Mouse (Mus musculus): ENCODE data around the gene Dpp8.
"Not testable (repeated sequence)": the region's sequence is repeated elsewhere in the genome, so short reads cannot be mapped to it uniquely, and the experiment has no call there.

Dpp8 gene

DNA sequence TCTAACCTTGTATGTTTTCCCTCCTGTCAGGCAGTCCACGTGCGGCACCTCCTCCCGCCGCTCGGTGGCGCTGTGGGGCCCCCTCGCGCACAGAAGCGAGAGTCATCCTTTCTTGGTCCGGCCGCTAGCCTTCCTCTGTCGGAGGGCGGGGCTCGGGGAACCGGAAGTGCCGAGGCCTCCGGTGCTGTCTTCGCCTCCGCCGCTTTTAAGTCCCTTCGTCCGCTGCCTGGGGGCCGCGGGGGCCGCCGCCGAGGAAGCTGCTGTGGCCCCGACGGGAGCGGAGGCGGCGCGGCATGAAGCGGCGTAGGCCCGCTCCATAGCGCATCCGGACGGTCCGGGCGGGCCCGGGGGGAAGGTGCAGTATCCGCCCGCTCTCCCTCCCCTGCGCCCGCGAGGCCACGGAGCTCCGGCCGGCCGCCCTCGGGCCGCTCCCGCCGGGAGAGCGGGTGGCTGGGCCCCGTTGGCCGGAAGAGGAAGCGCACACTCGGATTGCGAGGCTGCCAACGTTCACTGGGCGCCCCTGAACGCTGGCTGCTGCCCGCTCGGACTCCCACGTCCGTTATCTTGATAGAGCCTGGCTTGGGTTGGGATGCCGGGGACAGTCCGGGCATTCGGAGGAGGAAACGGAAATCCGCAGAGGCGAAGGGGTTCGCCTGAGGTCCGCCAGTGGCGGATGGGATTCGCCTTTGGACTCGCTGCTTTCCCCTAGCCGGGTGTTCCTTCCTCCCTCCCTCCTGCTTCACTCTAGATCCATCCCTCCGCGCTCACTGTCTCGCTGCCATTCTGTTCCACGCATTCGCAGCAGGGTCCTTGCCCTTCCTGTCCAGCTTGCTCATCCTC, at the start of gene Dpp8:
Gene Dpp8 (plus strand): TSS at position 146 of the 840 bp plus-strand sequence.
- DNase-seq (ENCODE audit: low spot score): peak; percentile 92

DNA sequence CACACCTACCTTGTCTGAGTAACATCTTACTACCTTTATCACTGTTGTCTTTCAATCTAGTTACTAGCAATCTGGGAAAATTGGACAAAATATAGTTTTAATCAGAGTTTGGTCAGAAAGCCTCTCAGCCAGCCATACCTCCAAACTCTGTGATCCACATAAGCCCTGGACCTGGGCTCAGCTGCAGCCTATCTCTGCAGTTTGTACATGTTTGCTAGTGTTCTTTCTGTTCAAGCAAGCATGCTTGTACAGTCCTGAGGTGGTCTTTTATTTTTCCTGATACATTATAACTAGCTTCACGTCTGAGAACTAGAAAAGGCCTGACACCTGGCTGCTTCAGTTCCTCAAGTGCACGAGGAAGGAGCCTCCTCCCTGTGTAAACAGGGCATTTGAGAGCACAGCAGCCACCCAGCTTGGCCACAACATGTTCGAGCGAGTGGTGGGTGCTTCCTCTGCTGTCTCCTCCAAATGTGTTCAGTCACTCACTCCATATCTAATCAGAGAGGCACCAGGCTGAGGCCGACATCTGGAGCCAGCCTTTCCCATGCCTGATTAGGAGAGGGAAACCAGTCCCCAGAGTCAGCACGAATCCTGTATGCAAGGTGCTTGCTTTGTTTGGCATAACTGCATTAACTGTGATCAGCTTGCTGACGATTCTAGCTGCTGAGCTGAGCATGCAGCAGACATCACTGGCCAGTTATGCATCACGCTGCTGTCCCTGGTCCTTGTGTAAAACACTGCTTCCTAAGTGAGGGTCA, 47.0 kb upstream of the Dpp8 start:
- DNase-seq (ENCODE audit: low spot score): no peak

DNA sequence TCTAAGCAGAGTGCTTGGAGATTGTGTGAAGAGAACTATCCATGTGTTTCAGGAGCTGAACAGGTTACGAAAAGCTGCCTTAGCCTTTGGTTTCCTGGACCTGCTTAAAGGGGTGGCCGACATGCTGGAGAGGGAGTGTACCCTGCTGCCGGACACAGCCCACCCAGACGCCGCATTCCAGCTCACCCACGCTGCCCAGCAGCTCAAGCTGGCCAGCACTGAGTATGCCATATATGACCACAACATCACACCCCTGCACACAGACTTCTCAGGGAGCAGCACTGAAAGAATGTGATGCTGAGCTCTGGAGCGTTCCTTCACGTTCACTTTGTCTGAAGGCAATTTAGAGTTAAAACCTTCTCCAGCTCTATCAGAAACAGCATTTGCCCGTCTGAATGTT, 46.4 kb upstream of the Dpp8 start:
- no peak for DNase-seq (ENCODE audit: low spot score)

DNA sequence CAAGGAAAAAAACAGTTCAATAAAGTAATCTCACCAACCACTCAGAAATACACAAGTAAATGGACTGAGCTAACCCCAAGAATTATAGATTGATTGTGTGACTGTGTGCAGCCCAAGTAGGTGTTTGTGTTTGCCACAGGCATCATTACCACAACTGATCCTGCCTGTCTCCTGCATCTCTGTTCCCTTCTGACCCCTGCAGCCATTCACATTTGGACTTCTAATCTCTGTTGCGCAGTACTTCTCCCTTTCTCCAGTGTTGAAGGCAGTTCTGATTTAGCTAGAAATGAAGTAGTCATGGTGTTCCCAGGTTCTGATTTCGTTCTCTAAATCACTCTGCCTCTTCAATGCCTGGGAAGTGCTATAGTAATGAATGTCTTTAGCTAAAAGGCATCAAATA, 44.6 kb upstream of the Dpp8 start:
- no peak for DNase-seq (ENCODE audit: low spot score)

DNA sequence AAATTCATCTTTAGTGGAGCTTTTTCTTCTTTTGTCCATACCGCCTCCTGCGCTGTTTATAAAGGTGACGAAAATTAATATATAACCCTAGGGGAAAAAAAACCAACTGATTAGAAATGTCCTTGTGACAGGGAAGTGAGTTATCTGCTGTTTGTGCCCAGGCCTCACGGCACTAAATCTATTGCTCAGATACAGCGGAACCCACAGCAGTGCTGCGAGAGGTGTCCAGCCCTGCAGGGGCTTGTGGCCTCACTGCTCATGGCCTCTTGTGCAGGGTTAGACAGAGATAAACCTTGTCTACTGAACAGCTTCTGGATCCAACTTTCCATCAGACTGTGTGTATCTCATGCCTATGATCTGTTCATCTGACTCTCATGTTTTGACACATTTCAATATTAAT, 43.8 kb upstream of the Dpp8 start:
- no peak for DNase-seq (ENCODE audit: low spot score)

DNA sequence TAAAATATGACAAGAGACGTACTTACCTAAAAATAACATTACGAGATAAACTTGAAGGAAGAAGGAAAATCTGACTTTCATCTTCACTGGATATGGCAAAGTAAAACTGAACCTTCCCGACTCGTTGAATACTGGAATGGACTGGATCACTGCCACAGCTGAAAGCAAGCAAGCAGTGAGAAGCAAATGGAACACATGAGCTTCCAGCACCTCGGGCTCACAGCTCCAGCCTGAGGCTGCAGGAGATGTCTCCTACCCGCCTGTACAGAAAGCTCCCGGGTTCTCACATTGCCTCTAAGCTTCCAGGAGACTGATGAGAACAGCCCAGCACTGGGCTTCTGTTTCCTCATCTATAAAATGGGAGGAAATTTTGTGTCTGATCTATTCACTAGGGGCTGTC, 41.9 kb upstream of the Dpp8 start:
- DNase-seq (ENCODE audit: low spot score): no peak

DNA sequence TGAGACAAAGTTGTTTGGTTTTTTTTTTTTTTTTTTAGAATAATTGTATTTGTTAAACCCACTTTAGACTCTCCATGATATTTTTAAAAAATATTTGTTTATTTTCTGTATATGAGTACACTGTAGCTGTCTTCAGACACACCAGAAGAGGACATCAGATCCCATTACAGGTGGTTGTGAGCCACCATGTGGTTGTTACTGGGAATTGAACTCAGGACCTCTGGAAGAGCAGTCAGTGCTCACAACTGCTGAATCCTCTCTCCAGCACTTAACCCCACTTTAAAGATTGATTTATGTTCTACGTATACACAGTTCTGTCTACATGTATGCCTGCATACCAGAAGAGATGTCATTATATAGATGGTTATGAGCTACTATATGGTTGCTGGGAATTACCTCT, 36.8 kb upstream of the Dpp8 start:
- not testable (repeated sequence) for DNase-seq (ENCODE audit: low spot score)

DNA sequence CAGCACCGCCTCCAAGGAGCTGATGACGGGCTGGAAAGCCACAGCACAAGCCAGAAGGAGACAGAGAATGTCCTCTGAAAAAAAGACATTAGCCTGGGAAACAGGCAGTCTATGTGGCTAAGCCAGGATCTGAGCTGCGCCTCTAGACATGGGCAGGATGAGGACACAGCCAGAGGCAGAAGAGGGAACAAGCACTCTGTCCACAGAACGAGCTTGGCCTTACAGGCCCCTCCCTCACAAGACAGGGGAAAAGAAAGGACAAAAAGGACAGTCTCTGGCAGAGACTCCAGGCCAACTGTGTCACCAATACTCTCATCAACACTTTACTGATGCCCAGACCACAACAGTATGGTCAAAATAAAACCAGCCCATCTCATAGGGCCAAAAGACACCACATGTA, 30.7 kb upstream of the Dpp8 start:
- no peak for DNase-seq (ENCODE audit: low spot score)

DNA sequence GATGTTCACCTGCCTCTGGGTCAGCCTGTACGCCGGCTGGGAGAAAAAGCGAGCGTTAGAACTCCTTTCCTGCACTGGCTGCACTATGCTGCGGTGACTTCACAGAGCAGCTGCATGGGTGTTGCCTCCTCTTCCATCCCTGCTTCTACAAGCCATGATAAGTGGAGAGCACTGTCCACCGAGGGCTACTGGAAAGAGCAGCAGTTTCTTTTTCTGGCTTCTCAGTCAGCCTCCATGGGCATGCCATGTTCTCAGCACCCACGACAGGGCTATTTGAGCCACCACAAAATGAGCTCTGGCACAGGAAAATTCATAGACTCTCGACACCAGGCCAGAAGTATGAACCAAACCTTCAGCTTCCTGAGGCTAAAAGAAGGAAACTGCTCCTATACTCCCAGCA, 26.5 kb upstream of the Dpp8 start:
- no peak for DNase-seq (ENCODE audit: low spot score)

DNA sequence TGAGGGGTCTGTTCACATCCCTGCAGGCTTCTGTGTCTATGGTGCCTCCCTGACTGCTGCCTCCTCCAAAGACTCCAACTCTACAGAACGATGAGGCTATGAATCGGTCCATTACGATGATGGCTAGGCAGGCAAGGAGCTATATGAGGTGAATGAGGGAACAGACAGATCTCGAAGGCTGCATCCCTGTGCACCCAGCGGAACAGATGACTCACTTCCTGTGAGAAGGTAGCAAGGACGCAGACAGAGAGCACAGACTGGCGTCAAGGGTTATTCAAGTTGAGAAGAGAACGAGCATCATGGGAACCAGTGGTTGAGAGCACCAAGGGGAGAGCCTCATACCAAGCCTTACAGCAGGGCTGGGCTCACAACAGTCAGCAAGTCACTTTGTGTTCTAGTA, 21.6 kb upstream of the Dpp8 start:
- no peak for DNase-seq (ENCODE audit: low spot score)

DNA sequence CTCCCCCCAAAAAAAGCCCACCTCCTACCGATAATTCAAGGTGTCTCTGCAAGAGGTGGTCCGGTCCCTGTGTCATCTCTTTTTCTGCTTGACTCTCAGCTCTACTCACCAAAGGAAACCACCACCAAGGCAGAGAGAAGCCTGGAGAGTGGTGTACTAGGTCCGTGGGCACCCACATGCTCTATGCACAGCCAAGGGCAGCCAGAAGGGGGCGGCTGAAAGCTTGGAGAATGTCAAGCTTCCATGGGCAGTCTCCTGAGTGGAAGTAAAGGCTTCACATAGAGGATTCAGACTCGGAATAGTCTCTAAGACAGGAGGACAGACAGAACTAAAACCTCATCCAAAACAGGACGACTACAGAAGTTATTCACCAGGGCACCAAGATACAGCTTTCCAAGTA, 20.9 kb upstream of the Dpp8 start:
- DNase-seq (ENCODE audit: low spot score): peak; percentile 56

DNA sequence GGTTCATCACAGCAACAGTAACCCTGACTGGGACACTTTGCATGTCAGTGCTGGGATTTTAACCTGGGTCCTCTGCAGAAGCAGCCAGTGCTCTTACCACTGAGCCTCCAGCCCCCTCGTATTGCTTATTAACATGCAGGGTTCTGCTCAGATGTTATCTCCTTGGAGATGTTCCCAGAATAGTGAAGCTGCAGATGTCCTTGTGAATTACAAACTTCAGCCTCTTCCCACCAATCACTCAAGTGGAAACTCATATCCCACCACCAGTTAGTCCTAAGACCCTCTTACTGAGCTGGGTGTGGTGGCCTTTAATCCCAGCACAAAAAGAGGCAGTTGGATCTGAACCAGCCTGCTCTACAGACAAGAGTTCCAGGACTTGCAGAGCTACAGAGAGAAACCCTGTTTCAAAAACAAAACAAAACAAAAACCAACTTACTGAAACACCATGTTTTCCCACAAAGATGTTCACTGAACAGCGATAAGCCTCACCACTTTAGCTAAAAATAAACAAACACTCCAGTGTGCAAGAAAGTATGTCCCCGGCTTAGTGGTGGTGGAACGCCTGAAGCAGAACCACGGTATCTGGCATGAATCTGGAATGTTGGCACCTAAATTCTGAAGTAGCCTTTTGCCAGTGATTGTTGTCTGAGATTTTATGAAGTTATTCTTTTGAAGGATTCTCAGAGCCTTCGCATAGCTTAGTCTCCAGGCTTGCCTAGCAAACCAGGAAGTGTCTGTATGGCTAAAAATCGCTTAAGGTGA, 16.6 kb upstream of the Dpp8 start:
- no peak for DNase-seq (ENCODE audit: low spot score)

DNA sequence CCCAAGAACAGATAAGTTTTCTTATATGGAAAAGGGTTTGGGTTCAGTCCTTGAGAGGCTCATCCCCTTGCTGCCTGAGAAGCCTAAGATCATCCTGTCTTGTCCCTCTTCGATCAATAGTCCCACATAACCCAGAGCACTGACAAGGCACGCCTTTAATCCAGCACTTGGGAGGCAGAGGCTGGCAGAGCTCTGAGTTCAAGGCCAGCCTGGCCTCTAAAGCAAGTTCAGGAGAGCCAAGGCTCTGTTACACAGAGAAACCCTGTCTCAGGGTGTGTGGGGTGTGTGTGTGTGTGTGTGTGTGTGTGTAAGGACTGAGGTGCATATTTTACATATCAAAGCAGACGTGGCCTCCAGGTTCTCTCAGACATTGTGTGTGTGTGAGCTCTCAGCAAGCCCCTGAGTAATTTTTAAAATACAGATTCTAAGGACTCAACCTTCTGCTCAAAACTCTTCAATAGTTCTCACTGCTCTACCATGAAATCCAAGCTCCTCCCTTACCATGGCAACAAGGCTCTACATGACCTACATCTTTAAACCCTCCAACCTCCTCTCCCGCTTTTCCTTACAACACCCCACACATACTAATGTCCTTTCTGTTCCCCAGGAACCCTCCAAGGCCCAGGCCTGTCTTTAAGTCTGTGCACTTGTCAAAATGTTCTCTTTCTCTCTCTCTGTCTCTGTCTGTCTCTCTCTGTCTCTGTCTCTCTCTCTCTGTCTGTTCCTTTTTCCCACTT, 15.8 kb upstream of the Dpp8 start:
- DNase-seq (ENCODE audit: low spot score): no peak

DNA sequence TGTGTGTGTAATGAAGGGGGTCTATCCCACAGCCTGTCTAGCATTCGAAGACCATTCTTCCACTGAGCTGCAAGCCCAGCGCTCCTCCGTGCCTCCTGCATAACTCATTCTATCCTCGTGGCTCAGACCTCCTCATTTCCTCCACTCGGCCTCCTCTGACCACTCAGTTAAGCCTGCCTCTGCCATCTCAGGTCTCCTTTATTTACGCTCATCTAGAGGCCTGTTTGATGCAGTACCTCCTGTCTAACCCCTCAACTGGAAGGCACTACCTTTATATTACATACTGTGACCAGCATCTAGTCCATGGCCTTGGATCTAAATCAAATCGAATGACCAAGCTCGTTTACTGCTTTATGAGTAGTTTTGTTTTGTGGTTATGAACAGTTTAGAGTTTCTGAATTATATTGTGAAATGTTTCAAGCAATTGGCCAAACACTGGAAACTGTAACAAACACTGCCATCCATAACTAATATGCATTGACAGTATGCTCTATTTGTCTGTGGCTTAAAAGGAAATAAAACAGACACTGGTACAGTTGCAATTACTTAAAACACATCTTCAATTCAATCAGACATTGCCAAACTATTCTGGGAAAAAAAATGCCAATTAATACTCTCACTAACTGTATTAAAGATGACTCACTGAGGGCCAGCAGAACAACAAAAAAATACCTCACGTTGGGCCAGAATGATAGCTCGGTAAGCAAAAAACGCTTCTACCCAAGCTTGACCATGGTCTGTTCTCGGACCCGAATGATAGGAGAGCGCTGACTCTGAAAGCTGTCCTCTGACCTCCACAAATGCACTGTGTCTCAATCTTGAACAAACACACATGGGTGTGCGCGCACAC, 15.0 kb upstream of the Dpp8 start:
- DNase-seq (ENCODE audit: low spot score): no peak

DNA sequence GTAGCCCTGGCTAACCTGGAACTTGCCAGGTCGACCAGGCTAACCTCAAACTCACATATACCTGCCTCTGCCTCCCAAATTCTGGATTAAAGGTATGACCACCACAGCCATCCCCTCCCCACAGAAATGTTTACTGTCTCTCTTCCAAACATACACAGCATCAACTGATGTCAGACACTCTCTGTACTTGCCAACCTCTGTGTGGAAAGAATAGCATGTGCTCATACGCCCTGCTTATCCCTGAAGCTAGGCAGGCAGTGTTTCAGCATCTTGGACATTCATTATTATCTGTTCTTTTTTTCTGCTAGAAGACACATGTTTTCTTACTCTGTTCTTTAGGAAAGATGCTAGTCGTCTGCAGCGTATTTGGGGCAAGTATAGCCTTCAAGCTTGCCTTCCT, 14.3 kb upstream of the Dpp8 start:
- no peak for DNase-seq (ENCODE audit: low spot score)

DNA sequence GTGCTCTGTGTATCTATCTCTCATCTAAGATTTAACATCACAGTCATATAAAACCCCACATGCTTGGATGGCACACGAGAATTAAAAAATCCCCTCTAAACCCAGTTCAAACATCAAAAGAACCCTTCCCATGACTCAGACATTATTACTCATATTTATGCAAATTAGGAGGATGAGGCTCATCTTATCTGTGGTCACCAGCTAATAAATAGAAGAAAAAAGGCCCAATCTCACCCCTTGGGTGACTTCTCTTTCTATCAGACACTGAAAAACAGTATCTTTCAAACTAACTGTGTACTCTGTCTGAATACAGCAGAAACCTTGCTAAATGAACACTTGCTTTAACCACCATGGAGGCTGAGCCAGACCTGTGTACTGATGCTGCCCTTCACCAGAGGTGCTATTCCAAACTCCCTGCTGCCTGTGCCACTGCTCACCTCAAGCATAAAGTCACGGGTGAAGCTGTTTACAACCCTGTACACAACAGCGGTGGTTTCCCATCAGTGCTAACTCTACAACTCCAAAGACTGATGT, 13.6 kb upstream of the Dpp8 start:
- DNase-seq (ENCODE audit: low spot score): no peak

DNA sequence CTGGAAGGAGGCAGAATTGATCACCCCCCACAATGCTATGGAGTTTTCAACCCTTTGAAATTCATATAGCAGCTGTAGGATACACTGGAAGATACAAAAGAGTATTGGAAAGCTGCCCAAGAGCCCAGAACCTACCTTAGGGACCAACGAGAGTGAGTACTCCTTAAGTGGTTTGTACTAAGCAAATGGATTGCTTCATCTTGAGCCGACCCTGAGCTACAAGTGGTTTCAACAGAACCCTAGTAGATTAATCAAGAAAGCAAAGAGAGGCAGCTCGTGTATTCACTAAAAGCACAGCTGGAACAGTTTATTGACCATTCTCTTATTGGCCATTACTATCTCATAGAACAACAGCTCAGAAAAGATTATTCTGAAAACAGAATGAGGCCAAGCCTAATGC, 13.1 kb upstream of the Dpp8 start:
- no peak for DNase-seq (ENCODE audit: low spot score)

DNA sequence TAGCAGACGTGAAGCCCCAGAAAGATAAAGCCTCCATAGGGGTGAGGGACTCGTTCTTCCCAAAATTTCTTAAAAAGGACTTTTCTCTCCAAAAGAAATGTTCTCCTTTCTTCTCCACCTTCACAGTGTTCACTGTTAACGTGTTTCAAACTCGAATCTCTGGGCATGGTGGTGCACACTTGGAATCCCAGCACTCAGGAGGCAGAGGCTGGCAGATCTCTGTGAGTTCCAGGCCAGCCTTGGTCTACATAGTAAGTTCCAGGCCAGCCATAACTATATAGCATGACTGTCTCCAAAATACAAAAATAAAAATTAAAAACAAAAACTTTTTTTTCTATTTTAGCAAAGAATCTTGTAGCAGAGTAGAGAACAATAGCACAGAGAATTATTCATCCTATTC, 12.1 kb upstream of the Dpp8 start:
- DNase-seq (ENCODE audit: low spot score): no peak

DNA sequence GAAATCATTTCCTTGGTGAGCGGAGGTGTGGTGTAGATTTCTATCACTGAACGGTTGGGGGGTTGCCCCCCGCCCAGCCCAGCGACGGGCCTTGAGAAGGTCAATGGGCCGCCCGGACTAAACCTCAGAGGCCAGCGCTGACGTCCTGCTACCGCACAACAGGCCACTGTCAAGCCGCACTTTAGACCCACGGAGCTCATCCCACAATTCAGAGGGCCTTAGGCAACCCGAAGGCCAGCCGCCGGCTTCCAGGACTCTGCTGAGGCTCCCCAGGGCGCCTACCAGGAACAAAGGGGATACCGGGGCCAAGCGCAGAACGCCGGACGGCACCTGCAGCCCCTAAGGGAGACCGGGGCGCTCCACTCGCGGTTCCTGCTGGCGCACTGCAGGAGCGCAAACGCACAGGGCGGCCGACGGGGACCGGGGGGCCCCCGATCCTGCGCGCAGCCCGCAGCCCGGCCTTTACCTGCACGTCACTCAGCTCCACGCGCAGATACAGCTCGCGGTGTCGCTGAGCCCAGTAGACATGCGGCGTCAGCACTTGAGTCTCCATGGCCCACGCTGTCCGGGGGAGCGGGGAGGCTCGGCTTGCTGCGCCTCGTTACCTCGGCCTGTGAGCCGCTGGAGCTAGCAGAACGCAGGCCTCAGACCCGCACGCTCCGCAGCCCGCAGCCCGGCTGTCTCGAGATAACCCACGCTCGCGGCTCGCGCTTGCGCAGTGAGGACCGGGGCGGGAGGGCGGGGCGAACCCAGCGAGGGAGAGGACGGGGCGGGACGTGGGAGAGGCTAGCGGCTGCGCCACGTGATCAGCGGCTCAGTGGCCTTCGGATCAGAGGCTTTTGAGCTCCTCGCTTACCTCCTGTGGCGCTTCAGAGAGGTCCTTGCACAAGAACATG, 11.0 kb upstream of the Dpp8 start, which contains the start of gene Hacd3:
Gene Hacd3 (minus strand): TSS at position 703 of the 896 bp plus-strand sequence.
- peak; percentile 88 for DNase-seq (ENCODE audit: low spot score)

All from ovary, postnatal 36 days (tissue).